ENCODE assay signal across 17 mouse cellular contexts in the genomic region with DNA sequence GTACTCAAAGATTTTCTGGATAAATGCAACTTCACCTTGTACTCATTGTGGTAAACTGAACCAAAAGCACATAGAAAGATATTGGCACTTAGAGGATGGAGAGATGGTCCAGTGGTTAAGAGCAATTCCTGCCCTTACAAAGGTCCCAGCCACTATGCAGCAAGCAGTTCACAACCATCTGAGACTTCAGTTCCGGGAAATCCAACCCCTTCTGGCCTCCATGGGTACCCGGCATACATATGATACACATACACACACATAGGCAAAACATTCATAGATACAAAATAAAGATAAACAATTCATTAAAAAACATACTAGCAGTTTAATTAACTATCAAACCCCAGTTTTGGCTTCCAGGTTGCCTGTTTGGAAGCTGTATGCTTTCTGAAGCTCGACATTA.
"Had no signal": no experiment of that assay in that cellular context is flagged by ENCODE, and none has a peak within 500 bp of the region (broad histone marks: within the 10 kb centered on the region; RNA-seq: fewer than 3 reads in every experiment).

No protein-coding gene starts in this region.

- H3K4me2 ChIP-seq: neural tube, embryonic 12.5 days; neural tube, embryonic 13.5 days; neural tube, embryonic 15.5 days had no signal

- H3K9ac ChIP-seq: neural tube, embryonic 12.5 days; neural tube, embryonic 13.5 days; neural tube, embryonic 15.5 days; stomach, embryonic 15.5 days had no signal

- DNase-seq: retina, postnatal 1 day; right cerebral cortex, adult 18-20 months; right cerebral cortex, postnatal 14 days; right cerebral cortex, postnatal 25 days; right cerebral cortex, postnatal 4 days; spleen, adult 18-20 months; thymus, adult 18-20 months; thymus, adult 2 months; thymus, postnatal 14 days; thymus, postnatal 25 days; thymus, postnatal 36 days; thymus, postnatal 4 days had no signal

- H3K27me3 ChIP-seq: neural tube, embryonic 12.5 days; neural tube, embryonic 13.5 days; neural tube, embryonic 15.5 days; stomach, embryonic 15.5 days had no signal

- H3K36me3 ChIP-seq: neural tube, embryonic 12.5 days; neural tube, embryonic 13.5 days; neural tube, embryonic 15.5 days; stomach, embryonic 15.5 days had no signal

- H3K4me3 ChIP-seq: neural tube, embryonic 12.5 days; neural tube, embryonic 13.5 days; neural tube, embryonic 15.5 days; stomach, embryonic 15.5 days had no signal

- H3K9me3 ChIP-seq: neural tube, embryonic 12.5 days; neural tube, embryonic 13.5 days; neural tube, embryonic 15.5 days; stomach, embryonic 15.5 days had no signal

- H3K4me1 ChIP-seq: neural tube, embryonic 12.5 days; neural tube, embryonic 13.5 days; neural tube, embryonic 15.5 days; stomach, embryonic 15.5 days had no signal

- H3K27ac ChIP-seq: neural tube, embryonic 12.5 days; neural tube, embryonic 13.5 days; neural tube, embryonic 15.5 days; stomach, postnatal 0 days had no signal
